Mouse (Mus musculus): ENCODE measurements around the gene Amigo3. TPM values are rescaled to one million over a fixed set of nuclear protein-coding genes. Genes with fewer than 3 reads are reported as not detected.

The Amigo3 gene
- polyA plus RNA-seq (2021; fragmentation: Nextera tagmentation), result 0.34 and 0.49 TPM in 2 replicates
- long read RNA-seq, experiment 1, partial matches to known transcripts, result 0 of 1 reads
- long read RNA-seq, experiment 1, other reads (novel, unspliced or antisense), result 0 of 1 reads
- long read RNA-seq, experiment 2, result 0 reads

DNA sequence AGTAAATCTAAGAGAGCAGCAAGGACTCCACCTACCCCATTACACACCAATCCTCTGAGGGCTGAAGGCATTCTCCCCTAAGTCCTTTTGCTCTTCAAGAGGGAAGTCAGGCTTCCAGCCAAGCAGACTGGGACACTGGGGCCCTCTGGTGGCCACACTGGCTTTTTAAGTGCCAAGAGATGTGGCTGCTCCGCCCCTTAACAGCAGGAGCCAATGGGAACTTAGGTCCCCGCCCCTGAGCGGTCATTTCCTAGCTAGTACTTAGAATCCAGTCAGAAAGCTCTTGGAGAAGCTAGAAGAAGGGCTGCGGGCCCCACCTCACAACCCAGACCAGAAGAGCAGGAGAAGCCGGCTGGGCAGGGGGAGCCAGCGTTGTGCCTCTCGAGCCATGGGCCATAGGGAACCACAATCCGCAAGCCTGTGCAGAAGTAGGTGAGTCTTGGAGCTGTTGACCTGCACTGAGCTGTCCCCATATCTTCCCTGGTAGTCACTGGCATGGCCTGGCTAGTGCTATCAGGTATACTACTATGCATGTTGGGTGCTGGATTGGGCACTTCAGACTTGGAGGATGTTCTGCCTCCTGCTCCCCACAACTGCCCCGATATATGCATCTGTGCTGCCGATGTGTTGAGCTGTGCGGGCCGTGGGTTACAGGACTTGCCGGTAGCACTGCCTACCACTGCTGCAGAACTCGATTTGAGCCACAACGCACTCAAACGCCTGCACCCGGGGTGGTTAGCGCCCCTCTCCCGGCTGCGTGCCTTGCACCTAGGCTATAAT, at the start of gene Amigo3:
Amigo3 (plus strand) TSS at position 275 of the 780 bp plus-strand sequence.

GRCm38 (mm10) chr9:108049016-108049455, 3.9 kb upstream of the Amigo3 start, which contains the start of gene Gmppb:
TSS of gene Gmppb (plus strand) at chr9:108049242.

DNA sequence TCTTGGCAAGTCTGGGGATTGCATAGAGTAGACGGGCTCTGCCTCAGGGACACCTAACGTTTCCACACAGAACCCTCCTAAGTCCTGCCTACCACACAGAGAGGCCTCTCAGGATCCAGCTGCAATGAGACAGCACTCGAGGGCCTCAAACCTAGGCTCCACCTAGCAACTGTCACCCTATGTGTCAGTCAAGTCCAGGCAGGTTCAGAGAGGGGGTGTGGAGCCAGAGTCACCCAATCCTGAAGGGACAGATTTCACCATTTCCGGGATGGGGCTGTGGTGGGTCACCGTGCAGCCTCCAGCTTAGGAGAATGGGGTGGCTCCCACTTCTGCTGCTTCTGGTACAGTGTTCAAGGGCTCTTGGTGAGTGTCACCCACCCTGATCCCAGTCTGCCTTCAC, 27.2 kb downstream of the Amigo3 start, which contains the start of gene Mst1:
Mst1 (plus strand) TSS at position 269 of the 400 bp plus-strand sequence.

DNA sequence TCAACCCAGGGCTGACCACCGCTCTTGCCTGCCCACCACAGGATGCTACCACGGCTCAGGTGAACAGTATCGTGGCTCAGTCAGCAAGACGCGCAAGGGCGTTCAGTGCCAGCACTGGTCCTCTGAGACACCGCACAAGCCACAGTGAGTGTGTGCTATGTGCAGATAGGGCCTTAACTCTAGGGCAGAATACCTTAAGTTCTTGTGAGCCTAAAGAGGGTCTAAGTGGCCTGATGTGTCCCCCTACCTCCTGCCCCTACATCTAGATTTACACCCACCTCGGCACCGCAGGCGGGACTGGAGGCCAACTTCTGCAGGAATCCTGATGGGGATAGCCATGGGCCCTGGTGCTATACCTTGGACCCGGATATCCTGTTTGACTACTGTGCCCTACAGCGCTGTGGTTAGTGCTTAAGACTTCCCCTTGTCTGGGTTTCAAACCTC, 30.1 kb downstream of the Amigo3 start, which contains the start of gene Rnf123:
Rnf123 (minus strand) TSS at position 359 of the 444 bp plus-strand sequence.

GRCm38 (mm10) chr9:108094184-108094941, 41.4 kb downstream of the Amigo3 start, which contains the start of gene Apeh:
TSS of gene Apeh (minus strand) at chr9:108094606.

Other genes starting within 250 kb of the Amigo3 start
- 16.6 and 21.4 TPM in 2 replicates for gene Rbm6, start 179.9 kb upstream of the Amigo3 start, polyA plus RNA-seq (2021; fragmentation: Nextera tagmentation)
- gene Mon1a, start 165.0 kb upstream of the Amigo3 start, polyA plus RNA-seq (2021; fragmentation: Nextera tagmentation), result 22.8 and 23.6 TPM in 2 replicates
- gene Mst1r, start 146.3 kb upstream of the Amigo3 start, polyA plus RNA-seq (2021; fragmentation: Nextera tagmentation), result 0.36 and 0.51 TPM in 2 replicates
- gene Actl11, start 124.7 kb upstream of the Amigo3 start, polyA plus RNA-seq (2021; fragmentation: Nextera tagmentation), result not detected in 2 replicates
- gene Camkv, start 117.5 kb upstream of the Amigo3 start, polyA plus RNA-seq (2021; fragmentation: Nextera tagmentation), result 185 and 236 TPM in 2 replicates
- gene Traip, start 103.0 kb upstream of the Amigo3 start, polyA plus RNA-seq (2021; fragmentation: Nextera tagmentation), result 2.8 and 3.7 TPM in 2 replicates
- gene Uba7, start 77.7 kb upstream of the Amigo3 start, polyA plus RNA-seq (2021; fragmentation: Nextera tagmentation), result 2.5 and 2.9 TPM in 2 replicates
- gene Gm20661, start 70.1 kb upstream of the Amigo3 start, polyA plus RNA-seq (2021; fragmentation: Nextera tagmentation), result not detected in 2 replicates
- gene Inka1, start 67.3 kb upstream of the Amigo3 start, polyA plus RNA-seq (2021; fragmentation: Nextera tagmentation), result 3.0 and 3.6 TPM in 2 replicates
- 1.6 and 2.5 TPM in 2 replicates for gene Cdhr4, start 60.7 kb upstream of the Amigo3 start, polyA plus RNA-seq (2021; fragmentation: Nextera tagmentation)
- 0.90 TPM in 1 of 2 replicates, not detected in the other for gene Gm20662, start 56.8 kb upstream of the Amigo3 start, polyA plus RNA-seq (2021; fragmentation: Nextera tagmentation)
- 25.2 and 60.2 TPM in 2 replicates for gene Ip6k1, start 50.7 kb upstream of the Amigo3 start, polyA plus RNA-seq (2021; fragmentation: Nextera tagmentation)
- gene Gmppb, start 3.9 kb upstream of the Amigo3 start, polyA plus RNA-seq (2021; fragmentation: Nextera tagmentation), result 18.1 and 40.5 TPM in 2 replicates
- gene Mst1, start 27.3 kb downstream of the Amigo3 start, polyA plus RNA-seq (2021; fragmentation: Nextera tagmentation), result not detected in 2 replicates
- gene Rnf123, start 30.2 kb downstream of the Amigo3 start, polyA plus RNA-seq (2021; fragmentation: Nextera tagmentation), result 20.6 and 25.3 TPM in 2 replicates
- gene Apeh, start 41.4 kb downstream of the Amigo3 start, polyA plus RNA-seq (2021; fragmentation: Nextera tagmentation), result 8.8 and 9.9 TPM in 2 replicates
- 19.1 and 28.0 TPM in 2 replicates for gene Bsn, start 137.2 kb downstream of the Amigo3 start, polyA plus RNA-seq (2021; fragmentation: Nextera tagmentation)
- 29.7 and 39.5 TPM in 2 replicates for gene Dag1, start 210.8 kb downstream of the Amigo3 start, polyA plus RNA-seq (2021; fragmentation: Nextera tagmentation)
- 108 and 150 TPM in 2 replicates for gene Nicn1, start 237.3 kb downstream of the Amigo3 start, polyA plus RNA-seq (2021; fragmentation: Nextera tagmentation)
- 40.1 and 51.1 TPM in 2 replicates for gene Amt, start 243.7 kb downstream of the Amigo3 start, polyA plus RNA-seq (2021; fragmentation: Nextera tagmentation)